Mouse (Mus musculus) stomach, postnatal 0 days (tissue): ENCODE results near the gene Rps6kb2.

Experiments used
- CTCF ChIP-seq: IDR thresholded peaks from 2 replicates; pipeline ENCODE4 v1.5.1; 2016; ENCODE audit warnings: antibody characterized with exemption, low read depth, mild to moderate bottlenecking, moderate library complexity
- EP300 ChIP-seq: optimal IDR thresholded peaks from 2 replicates; pipeline ENCODE3; 2016; ENCODE audit warnings: antibody characterized with exemption

DNA sequence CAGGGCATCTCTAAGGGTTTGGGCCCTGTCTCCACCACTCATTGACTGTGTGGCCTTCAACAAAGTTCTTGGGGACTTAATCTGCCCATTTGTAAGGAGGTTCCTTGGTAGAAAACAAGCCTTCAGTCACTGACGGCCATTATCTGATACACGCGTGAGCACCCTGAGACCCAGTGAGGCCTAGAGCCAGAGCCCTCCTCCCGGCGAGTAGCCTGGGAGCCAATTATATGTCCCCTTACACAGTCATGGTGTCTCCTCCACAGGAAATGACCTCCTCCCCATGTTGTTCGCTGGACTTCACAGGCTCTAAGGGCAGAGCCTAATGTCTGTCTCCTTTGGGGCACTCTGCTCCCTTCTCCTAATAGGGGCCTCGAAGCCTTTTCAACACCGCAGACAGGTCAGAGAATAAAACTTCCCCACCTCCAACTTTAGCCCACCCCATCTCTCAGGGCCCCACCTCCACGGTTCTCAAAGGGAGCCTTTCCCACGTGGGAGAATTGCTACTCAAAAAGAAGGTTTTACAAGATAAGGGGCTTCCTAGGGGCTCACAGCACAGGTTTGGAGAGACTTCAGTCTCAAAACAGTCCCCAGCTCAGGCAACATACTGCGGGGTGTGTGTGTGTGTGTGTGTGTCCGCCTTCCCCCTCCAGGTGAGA is 16.7 kb downstream of the Rps6kb2 start:
- TF ChIP-seq CTCF (no peak), EP300 (no peak)
